ENCODE assay signal across 10 mouse cellular contexts in genomic region chr5:12583293-12583834, GRCm38 (mm10).
A peak's percentile ranks its signal among the peaks of the same experiment; 100 is the strongest.
DNase-seq lines count a peak whose midpoint lies in the region; ATAC-seq and TF ChIP-seq lines count a peak whose summit lies in the region.
"Had no signal": no experiment of that assay in that cellular context is flagged by ENCODE, and none has a peak within 500 bp of the region (broad histone marks: within the 10 kb centered on the region; RNA-seq: fewer than 3 reads in every experiment).

No protein-coding gene starts in this region.

- ATAC-seq in lung, embryonic 16.5 days (ENCODE audit: low read depth): peak; percentile 84
- 0 out of 2 replicates have a peak, but pooled peaks have one; percentile 72 for ATAC-seq in embryonic facial prominence, embryonic 12.5 days (ENCODE audit: insufficient number of reproducible peaks, insufficient read depth, low FRiP score, low TSS enrichment)
- no peak for ATAC-seq in erythroblast, adult 5-6 weeks (replicated peaks; ENCODE audit: low FRiP score, poor library complexity, severe bottlenecking)
- ATAC-seq in hindbrain, postnatal 0 days: no peak

- DNase-seq in embryo, embryonic 11 days: peak; percentile 35
- no peak for DNase-seq in embryo, embryonic 9.5 days (ENCODE audit: extremely low spot score)
- no peak for DNase-seq in lung, postnatal 25 days (ENCODE audit: low spot score)
- peak; percentile 29 for DNase-seq in mesoderm, embryonic 11.5 days (ENCODE audit: low read depth, low spot score)
- DNase-seq in hindbrain, postnatal 0 days (ENCODE audit: low spot score): no peak
- DNase-seq: lung, postnatal 36 days; spleen, adult 18-20 months had no signal

- TF ChIP-seq CTCF in hindbrain, postnatal 0 days (IDR thresholded peaks at IDR 0.05; ENCODE audit: low read depth): no peak

- no peak overlapping the region for H3K4me3 ChIP-seq in lung, embryonic 16.5 days (ENCODE audit: low read length)
- H3K4me3 ChIP-seq in embryonic facial prominence, embryonic 12.5 days: no peak overlapping the region
- no peak overlapping the region for H3K4me3 ChIP-seq in hindbrain, postnatal 0 days (ENCODE audit: low read length)

- H3K27ac ChIP-seq in lung, embryonic 16.5 days (ENCODE audit: low read length): no peak overlapping the region
- H3K27ac ChIP-seq in embryonic facial prominence, embryonic 12.5 days: no peak overlapping the region
- H3K27ac ChIP-seq in hindbrain, postnatal 0 days: no peak overlapping the region

- H3K27me3 ChIP-seq in lung, embryonic 16.5 days (ENCODE audit: control insufficient read depth, insufficient read depth, low read depth, low read length): no peaks in the 10 kb centered on the region
- H3K27me3 ChIP-seq in embryonic facial prominence, embryonic 12.5 days: no peaks in the 10 kb centered on the region
- no peaks in the 10 kb centered on the region for H3K27me3 ChIP-seq in hindbrain, postnatal 0 days (ENCODE audit: insufficient read depth, low read length)

- no peak overlapping the region for H3K4me2 ChIP-seq in lung, embryonic 16.5 days (ENCODE audit: low read depth, low read length)
- no peak overlapping the region for H3K4me2 ChIP-seq in embryonic facial prominence, embryonic 12.5 days (replicated peaks)
- no peak overlapping the region for H3K4me2 ChIP-seq in hindbrain, postnatal 0 days (ENCODE audit: low read depth, low read length)

- H3K9ac ChIP-seq in lung, embryonic 16.5 days (ENCODE audit: low read length): no peak overlapping the region
- H3K9ac ChIP-seq in embryonic facial prominence, embryonic 12.5 days: no peak overlapping the region
- H3K9ac ChIP-seq in hindbrain, postnatal 0 days (replicated peaks; ENCODE audit: low read length): no peak overlapping the region

- WGBS in lung, embryonic 16.5 days: 40% methylated on average over 3 of the region's 3 CpGs
- WGBS in embryonic facial prominence, embryonic 12.5 days: 35% methylated on average over 3 of the region's 3 CpGs
- 51% methylated on average over 3 of the region's 3 CpGs for WGBS in hindbrain, postnatal 0 days

- H3K4me1 ChIP-seq in lung, embryonic 16.5 days (replicated peaks; ENCODE audit: control insufficient read depth, insufficient read depth, low read length): peaks cover 4% of the 10 kb centered on the region; the same call in 1 of the 2 replicates
- peaks cover 9% of the 10 kb centered on the region for H3K4me1 ChIP-seq in embryonic facial prominence, embryonic 12.5 days
- H3K4me1 ChIP-seq in hindbrain, postnatal 0 days (ENCODE audit: insufficient read depth, low read length): no peaks in the 10 kb centered on the region

- no peaks in the 10 kb centered on the region for H3K9me3 ChIP-seq in lung, embryonic 16.5 days (ENCODE audit: control insufficient read depth, low read length)
- no peaks in the 10 kb centered on the region for H3K9me3 ChIP-seq in embryonic facial prominence, embryonic 12.5 days
- H3K9me3 ChIP-seq in hindbrain, postnatal 0 days (ENCODE audit: low read length): no peaks in the 10 kb centered on the region

- no peaks in the 10 kb centered on the region for H3K36me3 ChIP-seq in lung, embryonic 16.5 days (ENCODE audit: control insufficient read depth, insufficient read depth, low read length)
- H3K36me3 ChIP-seq in embryonic facial prominence, embryonic 12.5 days: no peaks in the 10 kb centered on the region
- no peaks in the 10 kb centered on the region for H3K36me3 ChIP-seq in hindbrain, postnatal 0 days (ENCODE audit: insufficient read depth, low read length)

Comparison
In these comparisons a context has a peak if more than half of its experiments do, and no peak if none do; other contexts are left out.
1. DNase-seq: peak in embryo, embryonic 11 days (single experiment) and mesoderm, embryonic 11.5 days (single experiment); none in embryo, embryonic 9.5 days (single experiment), lung, postnatal 25 days (single experiment) and hindbrain, postnatal 0 days (single experiment).
2. ATAC-seq: peak in lung, embryonic 16.5 days (single experiment) and embryonic facial prominence, embryonic 12.5 days (single experiment); none in erythroblast, adult 5-6 weeks (single experiment) and hindbrain, postnatal 0 days (single experiment).